Mouse (Mus musculus) forebrain, embryonic 15.5 days (tissue): Measurements from ENCODE around the gene Slc6a21. TPM values are rescaled to one million over a fixed set of nuclear protein-coding genes. Genes with fewer than 3 reads are reported as not detected.

Source experiments
- ATAC-seq: fragments of 200-750 bp; cut with Nextera tagmentation; replicated peaks from 2 replicates; pipeline ENCODE4 v1.8.0; 2017; ENCODE audit warnings: mild to moderate bottlenecking, moderate TSS enrichment, moderate library complexity
- H3K27ac ChIP-seq: fragments of 300-500 bp; sonication (generic); replicated peaks from 2 replicates; pipeline ENCODE4 v1.5.1; 2015; ENCODE audit warnings: mild to moderate bottlenecking, inconsistent platforms
- H3K27me3 ChIP-seq: fragments of 300-500 bp; sonication (generic); 2 replicates; pipeline ENCODE4 v1.6.1; 2015; ENCODE audit warnings: inconsistent platforms
- H3K36me3 ChIP-seq: fragments of 300-500 bp; sonication (generic); 2 replicates; pipeline ENCODE4 v1.6.1; 2015; ENCODE audit warnings: mild to moderate bottlenecking, inconsistent platforms
- H3K4me1 ChIP-seq: fragments of 300-500 bp; sonication (generic); 2 replicates; pipeline ENCODE4 v1.6.1; 2015; ENCODE audit warnings: inconsistent platforms
- H3K4me2 ChIP-seq: fragments of 300-500 bp; sonication (generic); replicated peaks from 2 replicates; pipeline ENCODE4 v1.6.1; 2015; ENCODE audit warnings: mild to moderate bottlenecking, inconsistent platforms
- H3K4me3 ChIP-seq: fragments of 300-500 bp; sonication (generic); 2 replicates; pipeline ENCODE4 v1.5.1; 2015; ENCODE audit warnings: mild to moderate bottlenecking, inconsistent platforms
- H3K9ac ChIP-seq: fragments of 300-500 bp; sonication (generic); replicated peaks from 2 replicates; pipeline ENCODE4 v1.6.1; 2015; ENCODE audit warnings: mild to moderate bottlenecking, inconsistent platforms
- H3K9me3 ChIP-seq: fragments of 300-500 bp; sonication (generic); 2 replicates; pipeline ENCODE4 v1.6.1; 2016; ENCODE audit warnings: inconsistent platforms
- WGBS: fragments of 180-500 bp; shearing (Covaris S2); methylation state at CpG from one replicate; pipeline ENCODE4 v1.1.7; 2015; ENCODE audit warnings: mixed read lengths; 5-methylcytosine and 5-hydroxymethylcytosine counted together
- polyA plus RNA-seq: library from polyadenylated mRNA; unstranded; fragments of >200 nt; fragmentation: Nextera tagmentation; extraction: Ambion mirVana; gene quantifications from 2 replicates; pipeline ENCODE4 v1.2.1, GENCODE M21; 2015

Slc6a21 gene
- not detected in 2 replicates for polyA plus RNA-seq

DNA sequence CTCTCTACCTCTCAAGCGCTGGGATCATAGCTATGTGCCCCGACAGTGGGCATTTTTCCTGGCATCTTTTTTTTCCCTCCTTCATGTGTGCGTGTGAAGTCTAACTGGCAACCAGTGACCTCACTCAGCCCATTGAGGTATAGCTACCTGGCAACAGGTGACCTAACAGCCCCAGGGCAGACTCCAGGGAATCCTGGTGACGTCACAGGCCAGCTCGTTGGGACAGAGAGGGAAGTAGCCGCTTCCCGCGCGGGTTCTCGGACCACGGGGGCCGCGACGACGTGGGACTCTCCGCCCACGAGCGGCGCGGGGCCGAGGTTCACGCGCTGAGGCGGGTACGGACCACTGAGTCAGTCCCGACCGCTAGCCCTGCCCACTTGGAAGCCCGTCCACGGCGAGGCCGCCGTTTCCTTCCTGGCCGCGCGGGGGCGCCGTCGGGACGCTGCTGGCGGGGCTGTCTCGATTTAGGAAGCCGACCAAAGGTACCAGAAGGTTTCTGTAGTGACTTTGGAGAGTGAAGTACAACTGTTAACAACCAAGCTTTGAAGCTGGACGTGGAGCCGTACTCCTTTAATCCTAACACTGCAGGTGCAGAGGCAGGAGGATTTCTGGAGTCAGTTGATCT is at the start of gene Slc6a21:
TSS of gene Slc6a21 (plus strand) at position 378 of the 625 bp plus-strand sequence.
- no peak for ATAC-seq
- H3K9ac ChIP-seq, result no peak within 1 kb of the TSS

DNA sequence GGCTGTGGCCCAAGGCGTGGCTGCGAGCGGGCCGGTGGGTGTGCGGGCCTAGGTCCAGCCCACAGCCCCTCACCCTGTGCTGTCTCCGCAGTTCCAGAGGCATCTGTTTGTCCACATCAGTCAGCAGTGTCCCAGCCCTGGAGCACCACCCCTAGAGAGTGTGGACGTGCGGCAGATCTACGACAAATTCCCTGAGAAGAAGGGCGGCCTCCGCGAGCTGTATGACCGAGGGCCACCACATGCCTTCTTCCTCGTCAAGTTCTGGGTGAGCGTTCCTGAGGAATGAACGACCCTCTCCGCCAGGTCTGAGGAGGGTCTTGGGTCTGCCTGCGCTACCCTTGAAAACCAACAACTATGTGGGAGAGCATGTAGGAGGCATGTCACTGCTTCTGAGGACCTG is 48.8 kb upstream of the Slc6a21 start:
- H3K4me1 ChIP-seq, result peaks cover 8% of the 10 kb centered on the region
- H3K36me3 ChIP-seq, result peaks cover 28% of the 10 kb centered on the region
- ATAC-seq, result no peak
- H3K27me3 ChIP-seq, result no peaks in the 10 kb centered on the region
- no peak overlapping the region for H3K27ac ChIP-seq
- H3K4me2 ChIP-seq, result no peak overlapping the region
- H3K9ac ChIP-seq, result no peak overlapping the region
- no peak overlapping the region for H3K4me3 ChIP-seq
- H3K9me3 ChIP-seq, result no peaks in the 10 kb centered on the region
- 96% methylated on average over 18 of the region's 18 CpGs for WGBS

More for the DNA sequence above, at the start of gene Slc6a21:
- Histone ChIP-seq H3K9me3 (no peaks in the 10 kb centered on the region), H3K4me1 (peaks cover 4% of the 10 kb centered on the region), H3K36me3 (no peaks in the 10 kb centered on the region), H3K4me3 (peak within 1 kb of the TSS; percentile 33), H3K4me2 (peak within 1 kb of the TSS; percentile 57), H3K27ac (no peak within 1 kb of the TSS), H3K27me3 (peaks cover 10% of the 10 kb centered on the region)
- 6% methylated on average over 44 of the region's 44 CpGs for WGBS

DNA sequence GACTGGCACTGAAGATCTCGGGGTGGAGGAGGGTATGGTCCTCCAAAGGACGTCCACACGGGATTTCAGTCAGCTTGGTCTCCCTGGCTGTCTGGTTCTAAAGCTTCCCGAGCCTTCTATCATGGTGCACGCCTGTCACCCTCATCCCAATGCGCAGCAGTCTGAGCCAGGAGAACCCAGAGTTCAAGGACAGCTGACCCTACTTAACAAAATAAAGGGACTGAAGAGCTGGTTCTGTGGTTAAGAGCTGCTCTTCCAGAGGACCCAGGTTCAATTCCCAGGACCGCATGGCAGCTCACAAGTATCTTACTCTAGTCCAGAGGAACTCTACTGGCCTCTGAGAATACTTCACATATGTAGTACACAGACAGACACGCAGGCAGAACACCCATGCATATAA is 48.3 kb upstream of the Slc6a21 start:
- Histone ChIP-seq H3K9ac (no peak overlapping the region), H3K27me3 (no peaks in the 10 kb centered on the region), H3K27ac (no peak overlapping the region), H3K4me3 (no peak overlapping the region), H3K9me3 (no peaks in the 10 kb centered on the region), H3K36me3 (peaks cover 25% of the 10 kb centered on the region), H3K4me1 (peaks cover 13% of the 10 kb centered on the region), H3K4me2 (no peak overlapping the region)
- ATAC-seq, result no peak
- 94% methylated on average over 8 of the region's 8 CpGs for WGBS

DNA sequence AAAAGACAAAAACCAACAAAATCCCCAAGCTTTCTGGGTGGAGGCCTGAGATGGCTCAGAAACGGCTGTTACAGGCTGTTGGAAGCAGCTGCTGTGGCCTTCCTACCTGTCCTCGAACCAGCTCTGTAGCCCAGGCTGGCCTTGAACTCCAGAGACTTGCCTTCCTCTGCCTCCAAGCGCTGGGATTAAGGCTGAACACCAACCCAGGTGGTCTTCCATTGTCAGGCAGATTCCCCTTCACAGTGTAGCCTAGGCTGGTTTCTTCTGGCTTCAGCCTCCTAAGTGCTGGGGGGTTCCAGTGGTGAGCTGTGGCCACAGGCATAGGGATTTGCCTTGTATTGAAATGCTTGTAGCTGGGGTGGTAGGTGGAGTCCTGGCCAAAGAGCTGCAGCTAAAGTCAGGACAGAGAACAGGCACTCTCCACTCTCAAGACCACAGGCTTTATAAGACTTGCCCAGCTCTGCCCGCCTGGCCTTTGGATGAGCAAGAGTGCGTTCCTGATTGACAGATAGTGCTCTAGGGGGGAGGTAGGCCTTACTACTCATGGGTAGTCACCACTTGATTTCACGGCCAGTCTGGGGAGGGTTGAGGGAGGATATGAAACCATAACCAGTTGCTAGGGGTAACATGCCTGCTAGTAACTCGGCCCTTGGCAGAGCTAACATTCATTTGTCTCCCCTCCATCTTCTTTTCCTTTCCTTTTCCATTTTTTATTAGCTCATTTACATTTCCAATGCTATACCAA is 47.7 kb upstream of the Slc6a21 start:
- Histone ChIP-seq H3K4me1 (peaks cover 19% of the 10 kb centered on the region), H3K36me3 (peaks cover 23% of the 10 kb centered on the region), H3K9me3 (no peaks in the 10 kb centered on the region), H3K4me2 (no peak overlapping the region), H3K27me3 (no peaks in the 10 kb centered on the region), H3K4me3 (no peak overlapping the region), H3K9ac (no peak overlapping the region), H3K27ac (no peak overlapping the region)
- 89% methylated on average over 7 of the region's 7 CpGs for WGBS
- ATAC-seq, result no peak

DNA sequence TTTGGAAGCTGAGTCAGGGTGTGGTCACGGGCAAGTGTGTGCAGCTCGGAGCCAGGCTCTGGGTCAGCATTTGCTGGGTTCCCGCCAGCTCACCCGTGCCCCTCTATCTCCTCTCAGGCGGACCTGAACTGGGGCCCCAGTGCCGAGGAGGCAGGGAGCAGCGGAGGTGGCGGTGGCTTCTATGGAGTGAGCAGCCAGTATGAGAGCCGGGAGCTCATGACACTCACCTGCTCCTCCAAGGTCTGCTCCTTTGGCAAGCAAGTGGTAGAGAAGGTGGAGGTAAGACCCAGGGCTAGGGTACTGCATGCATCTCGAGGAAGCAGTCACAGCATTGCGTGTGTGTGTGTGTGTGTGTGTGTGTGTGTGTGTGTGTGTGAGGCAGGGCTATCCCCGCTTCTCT is 46.1 kb upstream of the Slc6a21 start:
- 82% methylated on average over 12 of the region's 12 CpGs for WGBS
- H3K36me3 ChIP-seq, result peaks cover 22% of the 10 kb centered on the region
- H3K27me3 ChIP-seq, result no peaks in the 10 kb centered on the region
- no peak overlapping the region for H3K4me3 ChIP-seq
- no peaks in the 10 kb centered on the region for H3K9me3 ChIP-seq
- no peak overlapping the region for H3K27ac ChIP-seq
- H3K4me2 ChIP-seq, result no peak overlapping the region
- H3K9ac ChIP-seq, result no peak overlapping the region
- peaks cover 25% of the 10 kb centered on the region for H3K4me1 ChIP-seq
- ATAC-seq, result no peak

GRCm38 (mm10) chr7:45231941-45232340 is 45.4 kb upstream of the Slc6a21 start:
- H3K9ac ChIP-seq, result no peak overlapping the region
- no peak overlapping the region for H3K27ac ChIP-seq
- peaks cover 25% of the 10 kb centered on the region for H3K4me1 ChIP-seq
- 90% methylated on average over 11 of the region's 11 CpGs for WGBS
- no peaks in the 10 kb centered on the region for H3K27me3 ChIP-seq
- no peak overlapping the region for H3K4me3 ChIP-seq
- peaks cover 14% of the 10 kb centered on the region for H3K36me3 ChIP-seq
- no peak overlapping the region for H3K4me2 ChIP-seq
- no peaks in the 10 kb centered on the region for H3K9me3 ChIP-seq
- no peak for ATAC-seq

DNA sequence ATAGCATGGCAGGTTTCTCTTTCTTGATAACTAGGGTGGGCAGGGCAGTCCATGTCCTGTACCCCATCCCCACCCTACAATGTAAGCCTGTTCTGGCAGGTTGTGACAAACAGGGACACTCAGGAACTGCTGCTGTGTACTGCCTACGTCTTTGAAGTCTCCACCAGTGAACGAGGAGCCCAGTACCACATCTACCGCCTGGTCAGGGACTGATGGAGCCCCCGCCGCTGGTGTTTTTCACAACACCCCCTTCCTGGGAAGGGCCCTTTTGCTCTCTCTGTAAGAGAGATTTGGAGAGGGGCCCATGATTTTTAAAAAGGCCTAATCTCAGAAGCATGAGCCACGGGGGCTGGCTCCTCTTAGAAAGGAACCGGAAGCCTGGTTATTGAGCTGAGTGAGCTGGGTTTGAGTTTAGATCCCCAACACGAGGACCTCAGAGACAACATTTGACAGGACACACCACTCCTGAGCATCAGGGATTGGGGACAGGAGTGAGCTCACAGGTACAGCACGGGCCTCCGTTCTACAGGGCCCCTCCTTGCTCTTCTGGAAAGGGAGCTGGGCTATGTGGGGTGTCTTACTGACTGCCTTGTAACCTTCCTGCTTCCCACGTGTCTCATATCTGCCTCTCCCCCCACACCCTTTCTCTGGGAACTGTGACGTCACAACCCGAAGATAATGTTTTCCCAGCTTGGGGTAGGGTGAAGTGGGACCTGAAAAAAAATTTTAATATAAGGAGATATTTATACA is 44.4 kb upstream of the Slc6a21 start:
- no peak overlapping the region for H3K4me2 ChIP-seq
- H3K4me3 ChIP-seq, result no peak overlapping the region
- no peak for ATAC-seq
- H3K9ac ChIP-seq, result no peak overlapping the region
- peaks cover 25% of the 10 kb centered on the region for H3K4me1 ChIP-seq
- H3K9me3 ChIP-seq, result no peaks in the 10 kb centered on the region
- 67% methylated on average over 13 of the region's 13 CpGs for WGBS
- peaks cover 14% of the 10 kb centered on the region for H3K36me3 ChIP-seq
- no peaks in the 10 kb centered on the region for H3K27me3 ChIP-seq
- peak overlapping the region; percentile 81 for H3K27ac ChIP-seq

GRCm38 (mm10) chr7:45233580-45234332 is 43.6 kb upstream of the Slc6a21 start:
- peak; percentile 35; the same call in 1 of the 2 replicates for ATAC-seq
- H3K27me3 ChIP-seq, result no peaks in the 10 kb centered on the region
- H3K9ac ChIP-seq, result 0 out of 2 replicates have a peak overlapping the region, but pooled peaks have one; percentile 5
- whole genome bisulfite sequencing, result 24% methylated on average over 20 of the region's 20 CpGs
- H3K36me3 ChIP-seq, result peaks cover 6% of the 10 kb centered on the region
- H3K4me2 ChIP-seq, result peak overlapping the region; percentile 35
- H3K9me3 ChIP-seq, result no peaks in the 10 kb centered on the region
- H3K27ac ChIP-seq, result peak overlapping the region; percentile 81
- H3K4me1 ChIP-seq, result peaks cover 25% of the 10 kb centered on the region
- peak overlapping the region; percentile 5; the same call in 1 of the 2 replicates for H3K4me3 ChIP-seq

DNA sequence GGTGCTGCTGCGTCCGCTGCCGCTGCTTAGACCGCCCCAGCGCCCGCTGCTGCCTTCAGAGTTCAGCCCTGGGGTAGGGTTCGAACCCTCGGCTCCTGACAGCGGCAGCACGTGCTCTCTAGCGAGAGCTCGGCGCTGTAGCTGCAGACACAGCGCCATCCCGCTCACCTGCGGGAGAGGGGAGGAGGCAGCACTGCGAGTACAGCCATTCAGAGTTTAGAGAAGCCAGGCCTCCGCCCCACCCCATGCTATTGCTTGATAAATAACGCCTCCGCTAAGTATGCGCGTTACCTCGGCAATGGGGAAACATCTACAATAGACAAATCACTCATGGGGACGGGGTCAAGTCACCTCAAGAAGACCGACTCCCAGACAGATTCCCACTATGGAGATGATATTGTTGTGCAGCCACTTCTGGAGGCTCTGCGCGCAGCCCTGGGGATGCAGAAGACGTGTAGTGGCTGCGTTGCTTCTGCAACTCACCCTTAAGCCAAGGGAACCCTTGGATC is 42.9 kb upstream of the Slc6a21 start:
- no peaks in the 10 kb centered on the region for H3K9me3 ChIP-seq
- 0 out of 2 replicates have a peak overlapping the region, but pooled peaks have one; percentile 5 for H3K9ac ChIP-seq
- WGBS, result 8% methylated on average over 29 of the region's 29 CpGs
- peaks cover 25% of the 10 kb centered on the region for H3K4me1 ChIP-seq
- H3K4me3 ChIP-seq, result peak overlapping the region; percentile 5
- peak; percentile 15; the same call in 1 of the 2 replicates for ATAC-seq
- no peaks in the 10 kb centered on the region for H3K27me3 ChIP-seq
- H3K4me2 ChIP-seq, result peak overlapping the region; percentile 35
- H3K27ac ChIP-seq, result peak overlapping the region; percentile 81
- peaks cover 3% of the 10 kb centered on the region; the same call in 1 of the 2 replicates for H3K36me3 ChIP-seq

- WGBS, result 6% methylated on average over 21 of the region's 21 CpGs
- ATAC-seq, result peak; percentile 80
- peak overlapping the region; percentile 35 for H3K4me2 ChIP-seq
- peaks cover 25% of the 10 kb centered on the region for H3K4me1 ChIP-seq
- 0 out of 2 replicates have a peak overlapping the region, but pooled peaks have one; percentile 14 for H3K9ac ChIP-seq
- peaks cover 3% of the 10 kb centered on the region; the same call in 1 of the 2 replicates for H3K36me3 ChIP-seq
- no peaks in the 10 kb centered on the region for H3K9me3 ChIP-seq
- H3K4me3 ChIP-seq, result peak overlapping the region; percentile 5
- no peaks in the 10 kb centered on the region for H3K27me3 ChIP-seq
- peak overlapping the region; percentile 46 for H3K27ac ChIP-seq
Measured at GRCm38 (mm10) chr7:45234922-45235571, 42.3 kb upstream of the Slc6a21 start.
